27 mouse cellular contexts compared by ENCODE assay signal in the genomic region with DNA sequence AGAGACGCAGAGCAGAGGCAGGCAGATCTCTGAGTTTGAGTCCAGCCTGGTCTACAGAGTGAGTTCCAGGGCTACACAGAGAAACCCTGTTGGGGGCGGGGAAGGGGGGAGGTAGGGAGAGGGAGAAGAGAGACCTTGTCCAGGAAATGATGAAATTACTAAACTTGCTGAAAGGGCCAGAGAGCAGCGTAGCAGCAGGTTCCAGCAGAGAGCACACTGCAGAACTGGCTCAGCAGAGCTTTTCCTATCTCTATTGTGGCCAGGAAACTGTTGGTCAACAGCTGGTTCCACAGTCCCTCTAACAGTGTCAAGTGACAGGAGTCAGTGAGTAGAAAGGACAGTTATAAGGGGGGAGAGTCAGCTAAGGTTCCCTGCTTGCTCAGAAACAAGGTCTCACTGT. TPM values are rescaled to one million over a fixed set of nuclear protein-coding genes. Genes with fewer than 3 reads are reported as not detected.
DNase-seq lines count a peak whose midpoint lies in the region; ATAC-seq lines count a peak whose summit lies in the region.
"Had no signal": no experiment of that assay in that cellular context is flagged by ENCODE, and none has a peak within 500 bp of the region (broad histone marks: within the 10 kb centered on the region; RNA-seq: fewer than 3 reads in every experiment).

No protein-coding gene starts in this region.

- no peak overlapping the region for H3K4me3 ChIP-seq in neural tube, embryonic 11.5 days (ENCODE audit: low read depth, low read length)
- H3K4me3 ChIP-seq in neural tube, embryonic 15.5 days (replicated peaks): no peak overlapping the region
- no peak overlapping the region for H3K4me3 ChIP-seq in liver, embryonic 16.5 days (ENCODE audit: low read depth, low read length)
- H3K4me3 ChIP-seq: erythroblast, embryonic 14.5 days; heart, embryonic 15.5 days; kidney, embryonic 15.5 days; layer of hippocampus, adult 2 months; lung, embryonic 15.5 days; midbrain, embryonic 10.5 days; midbrain, embryonic 15.5 days had no signal

- H3K9ac ChIP-seq in neural tube, embryonic 11.5 days (ENCODE audit: low read length): no peak overlapping the region
- H3K9ac ChIP-seq in neural tube, embryonic 15.5 days (replicated peaks): no peak overlapping the region
- H3K9ac ChIP-seq in liver, embryonic 16.5 days (ENCODE audit: low read depth, low read length): no peak overlapping the region
- H3K9ac ChIP-seq: heart, embryonic 15.5 days; kidney, embryonic 15.5 days; lung, embryonic 15.5 days; midbrain, embryonic 15.5 days had no signal

- no peaks in the 10 kb centered on the region for H3K36me3 ChIP-seq in neural tube, embryonic 11.5 days (ENCODE audit: control insufficient read depth, insufficient read depth, low read length)
- no peaks in the 10 kb centered on the region for H3K36me3 ChIP-seq in neural tube, embryonic 15.5 days
- no peaks in the 10 kb centered on the region for H3K36me3 ChIP-seq in liver, embryonic 16.5 days (ENCODE audit: control insufficient read depth, insufficient read depth)
- H3K36me3 ChIP-seq: midbrain, embryonic 15.5 days had no signal

- H3K27ac ChIP-seq in neural tube, embryonic 11.5 days (ENCODE audit: low read depth, low read length): no peak overlapping the region
- H3K27ac ChIP-seq in neural tube, embryonic 15.5 days (replicated peaks): no peak overlapping the region
- H3K27ac ChIP-seq in liver, embryonic 16.5 days (ENCODE audit: low read length): peak overlapping the region; percentile 60
- H3K27ac ChIP-seq: heart, embryonic 15.5 days; kidney, embryonic 15.5 days; layer of hippocampus, adult 2 months; lung, embryonic 15.5 days; midbrain, embryonic 10.5 days; midbrain, embryonic 15.5 days had no signal

- H3K27me3 ChIP-seq in neural tube, embryonic 11.5 days (ENCODE audit: control insufficient read depth, insufficient read depth, low read length): no peaks in the 10 kb centered on the region
- H3K27me3 ChIP-seq in neural tube, embryonic 15.5 days (replicated peaks): no peaks in the 10 kb centered on the region
- H3K27me3 ChIP-seq in liver, embryonic 16.5 days (ENCODE audit: control insufficient read depth, insufficient read depth, low read depth, low read length): no peaks in the 10 kb centered on the region
- H3K27me3 ChIP-seq: heart, embryonic 15.5 days; kidney, embryonic 15.5 days; lung, embryonic 15.5 days; midbrain, embryonic 15.5 days had no signal

- no peaks in the 10 kb centered on the region for H3K9me3 ChIP-seq in neural tube, embryonic 11.5 days (ENCODE audit: control insufficient read depth, low read length)
- no peaks in the 10 kb centered on the region for H3K9me3 ChIP-seq in neural tube, embryonic 15.5 days (replicated peaks)
- no peaks in the 10 kb centered on the region for H3K9me3 ChIP-seq in liver, embryonic 16.5 days (replicated peaks; ENCODE audit: control insufficient read depth, low read length)
- H3K9me3 ChIP-seq: G1E; heart, embryonic 15.5 days; kidney, embryonic 15.5 days; lung, embryonic 15.5 days; midbrain, embryonic 10.5 days; midbrain, embryonic 15.5 days had no signal

- no peak overlapping the region for H3K4me2 ChIP-seq in neural tube, embryonic 11.5 days (ENCODE audit: low read depth)
- no peak overlapping the region for H3K4me2 ChIP-seq in neural tube, embryonic 15.5 days
- H3K4me2 ChIP-seq in liver, embryonic 16.5 days (ENCODE audit: low read depth, low read length): no peak overlapping the region
- H3K4me2 ChIP-seq: heart, embryonic 15.5 days; kidney, embryonic 15.5 days; lung, embryonic 15.5 days; midbrain, embryonic 15.5 days had no signal

- no peak for ATAC-seq in neural tube, embryonic 11.5 days (ENCODE audit: insufficient read depth, low FRiP score, low TSS enrichment)
- no peak for ATAC-seq in neural tube, embryonic 15.5 days (ENCODE audit: low FRiP score)
- peak; percentile 74; the same call in 1 of the 2 replicates for ATAC-seq in common myeloid progenitor, adult 5-6 weeks (replicated peaks; ENCODE audit: low read depth, poor library complexity, severe bottlenecking)
- peak; percentile 28 for ATAC-seq in liver, embryonic 16.5 days (ENCODE audit: low read depth)
- ATAC-seq: forebrain, embryonic 16.5 days; hindbrain, embryonic 16.5 days; midbrain, embryonic 15.5 days had no signal

- DNase-seq in neural tube, embryonic 11.5 days (ENCODE audit: low spot score): peak; percentile 7
- DNase-seq in cerebellum, adult 9-10 months: no peak
- DNase-seq in right cerebral cortex, postnatal 25 days: no peak
- DNase-seq in spleen, postnatal 10 days (ENCODE audit: low spot score in 2 of 2): no peak
- DNase-seq: adrenal gland, postnatal 10 days; cerebellum, adult 11-12 months; cerebellum, postnatal 10 days; gastrocnemius, postnatal 10 days; kidney, adult 18-20 months; kidney, postnatal 25 days; left cerebral cortex, postnatal 4 days; lung, postnatal 36 days; right cerebral cortex, adult 18-20 months; thymus, postnatal 14 days had no signal

- H3K4me1 ChIP-seq in neural tube, embryonic 11.5 days (ENCODE audit: control insufficient read depth, insufficient read depth, low read length): no peaks in the 10 kb centered on the region
- H3K4me1 ChIP-seq in neural tube, embryonic 15.5 days: no peaks in the 10 kb centered on the region
- H3K4me1 ChIP-seq in liver, embryonic 16.5 days (ENCODE audit: control insufficient read depth, low read depth, low read length): no peaks in the 10 kb centered on the region; the same call in 1 of the 2 replicates
- H3K4me1 ChIP-seq: lung, embryonic 15.5 days; midbrain, embryonic 10.5 days; midbrain, embryonic 15.5 days had no signal

- 93% methylated on average over 3 of the region's 3 CpGs for WGBS in neural tube, embryonic 11.5 days
- 93% methylated on average over 3 of the region's 3 CpGs for WGBS in neural tube, embryonic 15.5 days
- WGBS in liver, embryonic 16.5 days (ENCODE audit: insufficient replicate concordance): 37% methylated on average over 3 of the region's 3 CpGs

RNA-seq across cellular contexts. Expression of gene Chd3, which starts 10.4 kb away (rescaled TPM):
- polyA plus RNA-seq in neural tube, embryonic 11.5 days (2014; fragmentation: Nextera tagmentation; extraction: Ambion mirVana): 57.3 and 60.1 TPM in 2 replicates
- 70.6 and 76.1 TPM in 2 replicates for polyA plus RNA-seq in neural tube, embryonic 15.5 days (2015; fragmentation: Nextera tagmentation; extraction: Ambion mirVana)
- total RNA-seq in common myeloid progenitor, adult 5-6 weeks (2017): 64.5 and 68.0 TPM in 2 replicates
- polyA plus RNA-seq in liver, embryonic 16.5 days (2015; fragmentation: Nextera tagmentation; extraction: Ambion mirVana): 5.0 and 5.7 TPM in 2 replicates

RNA-seq across cellular contexts. Expression of gene Naa38, which starts 15.7 kb away (rescaled TPM):
- polyA plus RNA-seq in neural tube, embryonic 11.5 days (2014; fragmentation: Nextera tagmentation; extraction: Ambion mirVana): 125 and 129 TPM in 2 replicates
- 130 and 132 TPM in 2 replicates for polyA plus RNA-seq in neural tube, embryonic 15.5 days (2015; fragmentation: Nextera tagmentation; extraction: Ambion mirVana)
- total RNA-seq in common myeloid progenitor, adult 5-6 weeks (2017): 181 and 216 TPM in 2 replicates
- polyA plus RNA-seq in liver, embryonic 16.5 days (2015; fragmentation: Nextera tagmentation; extraction: Ambion mirVana): 73.4 and 76.8 TPM in 2 replicates

RNA-seq across cellular contexts. Expression of gene Cyb5d1, which starts 15.8 kb away (rescaled TPM):
- 44.7 and 48.4 TPM in 2 replicates for polyA plus RNA-seq in neural tube, embryonic 11.5 days (2014; fragmentation: Nextera tagmentation; extraction: Ambion mirVana)
- 29.7 and 31.5 TPM in 2 replicates for polyA plus RNA-seq in neural tube, embryonic 15.5 days (2015; fragmentation: Nextera tagmentation; extraction: Ambion mirVana)
- total RNA-seq in common myeloid progenitor, adult 5-6 weeks (2017): 35.5 and 37.6 TPM in 2 replicates
- polyA plus RNA-seq in liver, embryonic 16.5 days (2015; fragmentation: Nextera tagmentation; extraction: Ambion mirVana): 9.5 and 9.9 TPM in 2 replicates

RNA-seq across cellular contexts. Expression of gene Tmem88, which starts 18.4 kb away (rescaled TPM):
- 13.1 and 17.2 TPM in 2 replicates for polyA plus RNA-seq in neural tube, embryonic 11.5 days (2014; fragmentation: Nextera tagmentation; extraction: Ambion mirVana)
- 6.2 and 9.1 TPM in 2 replicates for polyA plus RNA-seq in neural tube, embryonic 15.5 days (2015; fragmentation: Nextera tagmentation; extraction: Ambion mirVana)
- 0.46 TPM in 1 of 2 replicates, not detected in the other for total RNA-seq in common myeloid progenitor, adult 5-6 weeks (2017)
- 7.1 and 7.8 TPM in 2 replicates for polyA plus RNA-seq in liver, embryonic 16.5 days (2015; fragmentation: Nextera tagmentation; extraction: Ambion mirVana)

RNA-seq across cellular contexts. Expression of gene Kdm6b, which starts 33.9 kb away (rescaled TPM):
- 37.9 and 42.0 TPM in 2 replicates for polyA plus RNA-seq in neural tube, embryonic 11.5 days (2014; fragmentation: Nextera tagmentation; extraction: Ambion mirVana)
- polyA plus RNA-seq in neural tube, embryonic 15.5 days (2015; fragmentation: Nextera tagmentation; extraction: Ambion mirVana): 29.4 and 32.6 TPM in 2 replicates
- 3.5 and 6.6 TPM in 2 replicates for total RNA-seq in common myeloid progenitor, adult 5-6 weeks (2017)
- 4.1 and 4.3 TPM in 2 replicates for polyA plus RNA-seq in liver, embryonic 16.5 days (2015; fragmentation: Nextera tagmentation; extraction: Ambion mirVana)

Comparison
In these comparisons a context has a peak if more than half of its experiments do, and no peak if none do; other contexts are left out.
1. ATAC-seq: peak in common myeloid progenitor, adult 5-6 weeks (single experiment) and liver, embryonic 16.5 days (single experiment); none in neural tube, embryonic 11.5 days (single experiment) and neural tube, embryonic 15.5 days (single experiment).